Mouse (Mus musculus): ENCODE measurements around the gene Tex19.1. TPM values are rescaled to one million over a fixed set of nuclear protein-coding genes. Genes with fewer than 3 reads are reported as not detected.
A peak's percentile ranks its signal among the peaks of the same experiment; 100 is the strongest.

Tex19.1 gene
- total and polyA plus RNA-seq, 2 experiments from 2014 or later, result not detected

DNA sequence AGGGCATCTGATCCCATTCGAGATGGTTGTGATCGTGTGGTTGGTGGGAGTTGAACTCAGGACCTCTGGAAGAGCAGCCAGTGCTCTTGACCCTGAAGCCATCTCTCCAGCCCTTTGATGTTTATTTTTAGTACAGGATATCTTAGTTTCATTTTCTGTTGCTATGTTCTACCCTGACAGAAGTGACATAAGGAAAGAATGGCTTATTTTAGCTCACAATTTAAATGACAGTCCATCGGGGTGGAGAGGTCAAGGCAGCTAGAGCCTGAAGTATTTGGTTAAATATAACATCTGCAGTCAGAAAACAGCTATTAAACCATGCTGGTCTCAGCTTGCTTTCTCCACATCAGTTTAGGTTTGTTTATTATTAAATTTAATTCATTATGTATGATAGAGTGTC, 24.8 kb upstream of the Tex19.1 start:
- Histone ChIP-seq H3K9me3 (ENCODE audit: low read length) (no peaks in the 10 kb centered on the region), H3K4me1 (ENCODE audit: insufficient read depth, low read length) (no peaks in the 10 kb centered on the region), H3K4me2 (ENCODE audit: low read depth, low read length, poor library complexity, severe bottlenecking) (no peak overlapping the region), H3K36me3 (ENCODE audit: insufficient read depth, low read length) (no peaks in the 10 kb centered on the region), H3K27ac (ENCODE audit: low read depth, low read length) (no peak overlapping the region), H3K4me3 (ENCODE audit: low read depth, low read length) (no peak overlapping the region), H3K9ac (replicated peaks; ENCODE audit: low read length, poor library complexity, severe bottlenecking) (no peak overlapping the region), H3K27me3 (ENCODE audit: insufficient read depth, low read length) (no peaks in the 10 kb centered on the region)
- 74% methylated on average over 3 of the region's 3 CpGs for WGBS
- no peak for DNase-seq (ENCODE audit: low spot score)
- TF ChIP-seq CTCF (IDR thresholded peaks at IDR 0.05), result no peak
- ATAC-seq (ENCODE audit: low FRiP score), result no peak

DNA sequence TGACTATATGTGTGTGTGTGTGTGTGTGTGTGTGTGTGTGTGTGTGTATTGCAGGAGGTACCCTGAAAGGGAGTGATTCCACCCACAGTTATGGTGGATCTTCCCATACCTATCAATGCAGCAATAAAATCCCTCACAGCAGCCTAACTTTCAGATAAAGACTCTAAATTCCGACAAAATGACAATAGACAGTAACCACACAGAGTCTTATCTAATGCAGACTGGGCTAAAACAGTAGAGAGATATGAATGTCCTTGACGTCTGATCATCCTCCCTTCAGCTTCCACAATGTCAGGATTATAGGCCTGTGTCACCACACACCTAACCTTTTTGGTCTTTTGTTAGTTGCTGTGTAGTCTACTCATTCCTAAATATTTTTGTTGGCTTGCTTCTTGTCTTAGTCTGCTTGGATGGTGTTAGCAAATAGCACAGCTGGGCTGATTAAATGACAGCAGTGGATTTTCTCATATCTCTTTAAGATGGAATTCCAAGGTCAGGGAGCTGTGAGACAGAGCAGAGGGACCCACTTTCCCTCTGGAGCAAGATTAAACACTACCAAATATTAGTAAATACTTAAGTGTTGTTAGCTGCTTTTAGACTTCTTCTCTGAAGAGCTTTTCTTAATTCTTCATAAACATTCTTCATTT, 23.8 kb upstream of the Tex19.1 start:
- no peaks in the 10 kb centered on the region for H3K36me3 ChIP-seq (ENCODE audit: insufficient read depth, low read length)
- no peak for ATAC-seq (ENCODE audit: low FRiP score)

DNA sequence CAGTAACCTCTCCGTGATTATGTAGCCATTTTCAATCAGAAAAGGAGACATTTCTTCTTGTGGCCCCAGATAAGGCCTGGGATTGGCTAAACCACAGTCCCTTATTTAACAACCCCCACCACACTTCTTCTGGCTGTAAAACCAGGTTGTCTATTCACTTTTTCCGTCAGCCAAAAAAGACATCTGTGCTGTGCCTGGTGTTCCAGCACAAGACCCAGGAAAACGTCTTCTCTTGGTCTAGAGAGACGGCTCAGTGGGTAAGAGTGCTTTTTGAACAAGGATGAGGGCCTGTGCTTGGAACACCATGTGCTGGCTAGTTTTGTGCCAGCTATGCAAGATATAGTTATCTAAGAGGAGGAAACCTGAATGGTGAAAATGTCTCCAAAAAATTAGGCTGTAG, 22.5 kb upstream of the Tex19.1 start:
- DNase-seq (ENCODE audit: low spot score) (no peak), ATAC-seq (ENCODE audit: low FRiP score) (no peak)
- Histone ChIP-seq H3K9me3 (ENCODE audit: low read length) (no peaks in the 10 kb centered on the region), H3K4me2 (ENCODE audit: low read depth, low read length, poor library complexity, severe bottlenecking) (no peak overlapping the region), H3K27ac (ENCODE audit: low read depth, low read length) (no peak overlapping the region), H3K4me3 (ENCODE audit: low read depth, low read length) (no peak overlapping the region), H3K4me1 (ENCODE audit: insufficient read depth, low read length) (no peaks in the 10 kb centered on the region), H3K36me3 (ENCODE audit: insufficient read depth, low read length) (no peaks in the 10 kb centered on the region), H3K27me3 (ENCODE audit: insufficient read depth, low read length) (no peaks in the 10 kb centered on the region), H3K9ac (replicated peaks; ENCODE audit: low read length, poor library complexity, severe bottlenecking) (no peak overlapping the region)
- WGBS, result 94% methylated on average over 4 of the region's 4 CpGs
- no peak for TF ChIP-seq CTCF (IDR thresholded peaks at IDR 0.05)

More for the DNA sequence above, 23.8 kb upstream of the Tex19.1 start:
- H3K4me1 ChIP-seq (ENCODE audit: insufficient read depth, low read length), result no peaks in the 10 kb centered on the region
- no peak for DNase-seq (ENCODE audit: low spot score)
- H3K9me3 ChIP-seq (ENCODE audit: low read length), result no peaks in the 10 kb centered on the region
- no peak overlapping the region for H3K9ac ChIP-seq (replicated peaks; ENCODE audit: low read length, poor library complexity, severe bottlenecking)
- no peak for TF ChIP-seq CTCF (IDR thresholded peaks at IDR 0.05)
- no peak overlapping the region for H3K4me2 ChIP-seq (ENCODE audit: low read depth, low read length, poor library complexity, severe bottlenecking)
- H3K4me3 ChIP-seq (ENCODE audit: low read depth, low read length), result no peak overlapping the region
- no peak overlapping the region for H3K27ac ChIP-seq (ENCODE audit: low read depth, low read length)
- no peaks in the 10 kb centered on the region for H3K27me3 ChIP-seq (ENCODE audit: insufficient read depth, low read length)
- WGBS, result 80% methylated on average over 2 of the region's 2 CpGs

DNA sequence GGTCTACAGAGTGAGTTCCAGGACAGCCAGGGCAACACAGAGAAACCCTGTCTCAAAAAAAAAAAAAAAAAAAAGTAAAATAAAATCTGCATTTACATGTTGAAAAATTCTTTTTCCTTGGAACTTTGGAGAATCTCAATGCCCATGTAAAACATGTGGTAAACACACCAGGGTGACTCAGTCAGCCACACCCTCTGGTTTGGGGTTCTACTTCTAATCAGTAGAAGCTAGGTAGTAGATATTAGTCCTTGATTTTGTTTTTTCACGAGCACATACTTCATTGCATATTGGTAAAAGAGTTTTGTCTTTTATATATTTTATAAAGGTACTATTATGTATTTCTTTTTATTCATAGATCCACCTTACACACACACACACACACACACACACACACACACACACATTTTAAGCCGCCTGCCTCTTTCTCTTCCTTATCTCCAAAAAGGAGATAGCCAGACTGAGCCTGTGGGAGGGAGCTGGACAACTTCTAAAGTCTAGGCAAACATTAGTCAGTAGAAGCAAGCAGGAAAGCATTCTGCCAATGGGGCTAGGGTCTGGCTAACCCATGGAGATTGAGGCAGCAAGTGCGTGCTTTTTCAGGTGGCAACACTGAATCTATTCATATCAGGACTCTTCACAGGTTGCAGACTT, 20.3 kb upstream of the Tex19.1 start:
- TF ChIP-seq CTCF (IDR thresholded peaks at IDR 0.05), result no peak
- ATAC-seq (ENCODE audit: low FRiP score), result no peak

DNA sequence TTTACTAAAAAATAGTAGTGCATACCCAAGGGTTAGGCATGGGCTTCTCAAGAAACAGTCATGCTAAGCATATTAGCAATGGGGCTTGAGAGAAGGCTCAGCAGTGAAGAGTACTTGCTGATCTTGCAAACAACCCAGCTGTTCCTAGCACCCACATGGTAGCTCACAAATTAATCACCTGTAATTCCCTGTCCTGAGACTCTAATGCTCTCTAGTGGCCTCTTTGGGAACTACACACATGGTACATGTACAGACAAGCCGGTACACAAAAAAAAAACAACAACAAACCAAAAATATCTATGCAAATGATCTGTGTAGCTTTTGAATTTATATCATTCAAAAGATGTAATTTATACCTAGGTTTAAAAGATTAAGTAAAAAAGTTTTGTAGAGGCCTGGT, 19.5 kb upstream of the Tex19.1 start:
- 83% methylated on average over 1 of the region's 1 CpGs for WGBS
- DNase-seq (ENCODE audit: low spot score), result no peak

More for the DNA sequence above, 20.3 kb upstream of the Tex19.1 start:
- no peak overlapping the region for H3K9ac ChIP-seq (replicated peaks; ENCODE audit: low read length, poor library complexity, severe bottlenecking)
- H3K4me3 ChIP-seq (ENCODE audit: low read depth, low read length), result no peak overlapping the region
- H3K36me3 ChIP-seq (ENCODE audit: insufficient read depth, low read length), result no peaks in the 10 kb centered on the region
- H3K4me1 ChIP-seq (ENCODE audit: insufficient read depth, low read length), result no peaks in the 10 kb centered on the region
- whole genome bisulfite sequencing, result 92% methylated on average over 3 of the region's 3 CpGs
- no peak for DNase-seq (ENCODE audit: low spot score)
- H3K27ac ChIP-seq (ENCODE audit: low read depth, low read length), result no peak overlapping the region
- H3K4me2 ChIP-seq (ENCODE audit: low read depth, low read length, poor library complexity, severe bottlenecking), result no peak overlapping the region
- H3K9me3 ChIP-seq (ENCODE audit: low read length), result no peaks in the 10 kb centered on the region
- H3K27me3 ChIP-seq (ENCODE audit: insufficient read depth, low read length), result no peaks in the 10 kb centered on the region

DNA sequence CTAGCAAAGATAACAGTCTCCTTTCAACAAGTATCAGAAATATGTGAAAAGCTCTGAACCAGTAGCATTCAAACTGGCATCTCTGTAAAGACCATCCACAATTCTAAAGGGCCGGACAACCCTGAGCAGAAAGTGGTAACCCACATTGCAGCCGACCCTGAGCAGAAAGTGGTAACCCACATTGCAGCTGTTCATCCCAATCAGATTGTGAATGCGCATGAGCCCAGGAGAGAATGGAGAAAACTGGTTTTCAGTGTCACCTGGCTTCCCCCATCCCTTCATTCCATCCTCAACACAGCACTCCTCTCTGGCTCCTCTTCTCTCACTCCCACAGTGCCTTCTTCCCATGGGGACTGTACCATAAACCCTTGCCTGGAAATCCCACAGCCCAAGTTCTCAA, 18.5 kb upstream of the Tex19.1 start:
- DNase-seq (ENCODE audit: low spot score) (no peak), ATAC-seq (ENCODE audit: low FRiP score) (no peak)
- no peak overlapping the region for H3K4me3 ChIP-seq (ENCODE audit: low read depth, low read length)
- H3K36me3 ChIP-seq (ENCODE audit: insufficient read depth, low read length), result no peaks in the 10 kb centered on the region
- H3K27me3 ChIP-seq (ENCODE audit: insufficient read depth, low read length), result no peaks in the 10 kb centered on the region
- TF ChIP-seq CTCF (IDR thresholded peaks at IDR 0.05), result no peak
- no peak overlapping the region for H3K9ac ChIP-seq (replicated peaks; ENCODE audit: low read length, poor library complexity, severe bottlenecking)
- H3K27ac ChIP-seq (ENCODE audit: low read depth, low read length), result no peak overlapping the region
- H3K4me2 ChIP-seq (ENCODE audit: low read depth, low read length, poor library complexity, severe bottlenecking), result no peak overlapping the region
- no peaks in the 10 kb centered on the region for H3K4me1 ChIP-seq (ENCODE audit: insufficient read depth, low read length)
- WGBS, result 84% methylated on average over 3 of the region's 3 CpGs
- no peaks in the 10 kb centered on the region for H3K9me3 ChIP-seq (ENCODE audit: low read length)

More for the DNA sequence above, 19.5 kb upstream of the Tex19.1 start:
- no peak overlapping the region for H3K9ac ChIP-seq (replicated peaks; ENCODE audit: low read length, poor library complexity, severe bottlenecking)
- peak; percentile 33; the same call in 1 of the 2 replicates for TF ChIP-seq CTCF (IDR thresholded peaks at IDR 0.05)
- H3K9me3 ChIP-seq (ENCODE audit: low read length), result no peaks in the 10 kb centered on the region
- H3K4me1 ChIP-seq (ENCODE audit: insufficient read depth, low read length), result no peaks in the 10 kb centered on the region
- no peaks in the 10 kb centered on the region for H3K36me3 ChIP-seq (ENCODE audit: insufficient read depth, low read length)
- no peak overlapping the region for H3K4me3 ChIP-seq (ENCODE audit: low read depth, low read length)
- no peak for ATAC-seq (ENCODE audit: low FRiP score)
- H3K27me3 ChIP-seq (ENCODE audit: insufficient read depth, low read length), result no peaks in the 10 kb centered on the region
- H3K27ac ChIP-seq (ENCODE audit: low read depth, low read length), result no peak overlapping the region
- no peak overlapping the region for H3K4me2 ChIP-seq (ENCODE audit: low read depth, low read length, poor library complexity, severe bottlenecking)

All from midbrain, postnatal 0 days (tissue).